Mouse (Mus musculus): ENCODE measurements around the gene Cfap54.

DNA sequence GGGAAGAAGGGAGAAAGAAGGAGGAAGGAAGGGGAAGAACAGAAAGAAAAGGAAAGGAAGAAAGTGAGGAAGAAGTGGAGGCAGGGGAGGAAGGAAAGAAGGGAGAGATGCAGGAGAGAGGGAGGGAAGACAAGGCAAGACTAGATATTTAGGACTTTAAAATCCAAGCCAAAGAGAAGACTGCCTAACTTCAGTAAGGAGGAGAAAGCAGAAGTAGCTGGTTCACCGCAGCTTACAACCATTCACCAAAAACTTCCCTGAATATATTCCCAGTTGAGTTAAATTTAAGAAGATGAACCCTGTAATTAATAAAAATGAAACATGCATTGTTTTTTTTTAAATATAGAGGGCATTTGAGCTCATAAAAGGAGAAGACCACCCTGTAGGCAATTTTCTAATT, 34.3 kb upstream of the Cfap54 start:
- TF ChIP-seq GATA1 (IDR thresholded peaks at IDR 0.05; ENCODE audit: borderline replicate concordance, low read length) (no peak), FLI1 (IDR thresholded peaks at IDR 0.05; ENCODE audit: low read length) (no peak)

Measured in megakaryocyte, embryonic 14.5 days (primary cell).